Mouse (Mus musculus): ENCODE results near the gene Eml5. TPM values are rescaled to one million over a fixed set of nuclear protein-coding genes. Genes with fewer than 3 reads are reported as not detected.

Eml5 gene
- polyA plus RNA-seq, 1 experiment from 2014 or later = 5.1 TPM

DNA sequence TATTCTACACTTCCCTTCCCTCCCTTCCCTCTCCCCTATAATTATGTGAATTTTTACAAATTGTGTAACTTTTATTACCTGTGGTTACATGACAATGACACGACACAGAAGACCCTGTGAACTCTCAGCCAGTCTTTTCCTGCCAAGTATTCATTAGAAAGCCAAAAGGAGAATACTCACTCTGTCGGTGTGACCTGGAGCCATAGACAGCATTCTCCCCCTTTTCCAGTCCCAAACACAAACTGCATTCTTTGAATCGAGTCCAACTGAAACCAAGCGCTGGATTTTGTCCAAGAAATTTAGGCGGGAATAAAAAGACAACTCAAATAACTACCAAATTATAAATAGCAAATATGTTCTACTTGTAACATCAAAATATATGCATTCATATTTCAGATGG lies 19.5 kb downstream of the Eml5 start:
- Histone ChIP-seq H3K27ac (no peak overlapping the region), H3K27me3 (no peaks in the 10 kb centered on the region), H3K4me3 (no peak overlapping the region), H3K36me3 (no peaks in the 10 kb centered on the region), H3K9ac (no peak overlapping the region), H3K4me2 (replicated peaks) (no peak overlapping the region), H3K4me1 (no peaks in the 10 kb centered on the region), H3K9me3 (no peaks in the 10 kb centered on the region)
- ATAC-seq (ENCODE audit: insufficient number of reproducible peaks, insufficient read depth, low FRiP score, low TSS enrichment) = no peak
- 68% methylated on average over 5 of the region's 5 CpGs for WGBS

GRCm38 (mm10) chr12:98878693-98879092 lies 22.6 kb downstream of the Eml5 start:
- ATAC-seq (ENCODE audit: insufficient number of reproducible peaks, insufficient read depth, low FRiP score, low TSS enrichment) = no peak
- 65% methylated on average over 1 of the region's 1 CpGs for WGBS
- Histone ChIP-seq H3K9ac (no peak overlapping the region), H3K4me2 (replicated peaks) (no peak overlapping the region), H3K4me1 (no peaks in the 10 kb centered on the region), H3K9me3 (no peaks in the 10 kb centered on the region), H3K4me3 (no peak overlapping the region), H3K27me3 (no peaks in the 10 kb centered on the region), H3K36me3 (no peaks in the 10 kb centered on the region), H3K27ac (no peak overlapping the region)

DNA sequence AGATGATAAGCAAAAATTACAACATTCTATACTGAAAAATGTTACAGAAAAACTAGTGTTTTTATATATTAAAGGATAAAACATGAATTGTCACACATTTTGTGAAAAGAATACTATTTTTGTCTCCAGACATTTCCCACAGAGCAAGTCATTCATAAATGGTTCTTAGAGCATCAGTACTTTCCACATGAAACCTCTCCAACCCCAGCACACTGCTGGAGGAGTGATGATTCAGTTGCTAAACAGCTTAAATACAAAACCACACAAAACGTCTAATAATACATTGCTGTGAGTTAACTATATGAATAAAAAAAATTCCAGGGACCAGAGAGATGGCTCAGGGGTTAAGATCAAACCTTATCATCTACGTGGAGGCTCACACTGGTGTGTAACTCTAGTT lies 26.1 kb downstream of the Eml5 start:
- Histone ChIP-seq H3K9ac (no peak overlapping the region), H3K36me3 (no peaks in the 10 kb centered on the region), H3K27me3 (no peaks in the 10 kb centered on the region), H3K9me3 (no peaks in the 10 kb centered on the region), H3K4me1 (no peaks in the 10 kb centered on the region), H3K27ac (no peak overlapping the region), H3K4me3 (no peak overlapping the region), H3K4me2 (replicated peaks) (no peak overlapping the region)
- WGBS = 61% methylated on average over 2 of the region's 2 CpGs
- no peak for ATAC-seq (ENCODE audit: insufficient number of reproducible peaks, insufficient read depth, low FRiP score, low TSS enrichment)

- ATAC-seq (ENCODE audit: insufficient number of reproducible peaks, insufficient read depth, low FRiP score, low TSS enrichment) = no peak
- WGBS = 90% methylated on average over 10 of the region's 10 CpGs
- no peak overlapping the region for H3K4me2 ChIP-seq (replicated peaks)
- no peaks in the 10 kb centered on the region for H3K27me3 ChIP-seq
- no peak overlapping the region for H3K9ac ChIP-seq
- no peaks in the 10 kb centered on the region for H3K9me3 ChIP-seq
- no peaks in the 10 kb centered on the region for H3K4me1 ChIP-seq
- H3K27ac ChIP-seq = no peak overlapping the region
- H3K36me3 ChIP-seq = no peaks in the 10 kb centered on the region
- H3K4me3 ChIP-seq = no peak overlapping the region
Measured at GRCm38 (mm10) chr12:98872836-98873235, 28.4 kb downstream of the Eml5 start.

- H3K27me3 ChIP-seq = no peaks in the 10 kb centered on the region
- no peak overlapping the region for H3K4me2 ChIP-seq (replicated peaks)
- ATAC-seq (ENCODE audit: insufficient number of reproducible peaks, insufficient read depth, low FRiP score, low TSS enrichment) = no peak
- H3K9ac ChIP-seq = no peak overlapping the region
- 80% methylated on average over 4 of the region's 4 CpGs for WGBS
- no peaks in the 10 kb centered on the region for H3K4me1 ChIP-seq
- H3K9me3 ChIP-seq = no peaks in the 10 kb centered on the region
- no peaks in the 10 kb centered on the region for H3K36me3 ChIP-seq
- no peak overlapping the region for H3K27ac ChIP-seq
- no peak overlapping the region for H3K4me3 ChIP-seq
Measured at GRCm38 (mm10) chr12:98863436-98863835, 37.8 kb downstream of the Eml5 start.

DNA sequence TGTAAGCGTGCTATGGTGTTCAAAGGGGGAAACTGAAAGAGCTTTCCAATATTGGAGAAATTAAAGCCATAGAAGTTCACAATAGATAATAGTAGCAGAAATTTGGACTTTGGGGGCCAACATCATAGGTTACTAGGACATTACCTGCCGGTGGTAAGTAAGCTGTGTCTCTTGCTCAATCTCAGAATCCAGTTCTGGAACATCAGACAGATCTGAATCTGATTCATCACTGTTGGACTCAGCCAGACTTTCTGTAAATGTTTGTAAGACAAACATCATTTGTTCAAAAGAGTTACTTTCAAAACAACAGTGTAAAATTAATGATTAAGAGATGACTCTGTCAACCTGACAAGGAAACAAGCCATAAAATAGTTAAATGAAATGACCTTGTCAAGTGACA lies 41.0 kb downstream of the Eml5 start:
- 88% methylated on average over 2 of the region's 2 CpGs for WGBS
- H3K4me2 ChIP-seq (replicated peaks) = no peak overlapping the region
- H3K27ac ChIP-seq = no peak overlapping the region
- H3K4me3 ChIP-seq = no peak overlapping the region
- no peaks in the 10 kb centered on the region for H3K4me1 ChIP-seq
- no peak overlapping the region for H3K9ac ChIP-seq
- ATAC-seq (ENCODE audit: insufficient number of reproducible peaks, insufficient read depth, low FRiP score, low TSS enrichment) = no peak
- no peaks in the 10 kb centered on the region for H3K36me3 ChIP-seq
- H3K9me3 ChIP-seq = no peaks in the 10 kb centered on the region
- H3K27me3 ChIP-seq = no peaks in the 10 kb centered on the region

DNA sequence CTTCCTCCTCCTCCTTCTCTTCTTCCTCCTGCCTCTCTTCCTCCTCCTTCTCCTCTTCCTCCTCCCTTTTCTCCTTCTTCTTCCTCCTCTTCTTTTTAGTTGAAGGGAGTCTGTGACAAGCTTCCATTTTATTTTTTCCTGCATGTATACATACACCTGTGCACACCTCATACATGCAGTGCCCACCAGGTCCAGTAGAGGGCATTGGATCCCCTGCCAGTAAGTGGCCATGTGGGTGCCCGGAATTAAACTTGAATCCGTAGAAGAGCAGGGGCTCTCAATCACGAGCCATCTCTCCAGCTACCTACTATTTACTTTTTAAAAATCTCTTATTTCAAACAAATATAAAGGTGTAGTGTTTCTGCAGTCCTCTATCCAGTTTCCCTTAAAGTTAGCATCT lies 50.5 kb downstream of the Eml5 start:
- H3K9me3 ChIP-seq = no peaks in the 10 kb centered on the region
- no peaks in the 10 kb centered on the region for H3K4me1 ChIP-seq
- H3K4me3 ChIP-seq = no peak overlapping the region
- no peak overlapping the region for H3K9ac ChIP-seq
- H3K27me3 ChIP-seq = no peaks in the 10 kb centered on the region
- H3K27ac ChIP-seq = no peak overlapping the region
- no peak for ATAC-seq (ENCODE audit: insufficient number of reproducible peaks, insufficient read depth, low FRiP score, low TSS enrichment)
- H3K4me2 ChIP-seq (replicated peaks) = no peak overlapping the region
- H3K36me3 ChIP-seq = no peaks in the 10 kb centered on the region
- 18% methylated on average over 3 of the region's 3 CpGs for WGBS

GRCm38 (mm10) chr12:98844774-98845173 lies 56.5 kb downstream of the Eml5 start:
- no peak for ATAC-seq (ENCODE audit: insufficient number of reproducible peaks, insufficient read depth, low FRiP score, low TSS enrichment)
- no peaks in the 10 kb centered on the region for H3K36me3 ChIP-seq
- no peak overlapping the region for H3K4me2 ChIP-seq (replicated peaks)
- H3K4me1 ChIP-seq = no peaks in the 10 kb centered on the region
- no peak overlapping the region for H3K4me3 ChIP-seq
- H3K27ac ChIP-seq = no peak overlapping the region
- H3K27me3 ChIP-seq = no peaks in the 10 kb centered on the region
- H3K9me3 ChIP-seq = no peaks in the 10 kb centered on the region
- H3K9ac ChIP-seq = no peak overlapping the region
- 97% methylated on average over 3 of the region's 3 CpGs for WGBS

DNA sequence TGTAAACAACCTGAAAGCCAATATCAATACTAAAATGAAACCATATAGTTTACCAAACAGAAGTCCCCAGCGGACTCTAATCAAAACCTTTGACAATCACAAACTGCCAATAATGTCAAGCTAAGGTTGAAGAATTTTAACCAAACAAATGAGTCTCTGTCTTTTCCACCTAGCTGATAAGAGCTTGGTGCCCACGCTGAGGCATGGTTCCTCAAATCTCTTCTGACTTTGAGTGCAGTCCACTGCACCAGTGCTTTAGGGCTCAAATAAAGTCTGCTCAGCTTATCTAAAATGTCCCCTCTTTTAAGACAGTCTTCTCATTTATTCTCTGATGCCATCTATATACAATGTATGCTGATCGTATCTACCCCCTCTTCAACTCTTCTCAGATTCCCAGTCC lies 61.1 kb downstream of the Eml5 start:
- no peak for ATAC-seq (ENCODE audit: insufficient number of reproducible peaks, insufficient read depth, low FRiP score, low TSS enrichment)

GRCm38 (mm10) chr12:98837940-98838339 lies 63.3 kb downstream of the Eml5 start:
- Histone ChIP-seq H3K27me3 (no peaks in the 10 kb centered on the region), H3K4me2 (replicated peaks) (no peak overlapping the region), H3K9ac (no peak overlapping the region), H3K27ac (no peak overlapping the region), H3K9me3 (no peaks in the 10 kb centered on the region), H3K4me3 (no peak overlapping the region), H3K4me1 (no peaks in the 10 kb centered on the region), H3K36me3 (no peaks in the 10 kb centered on the region)
- ATAC-seq (ENCODE audit: insufficient number of reproducible peaks, insufficient read depth, low FRiP score, low TSS enrichment) = no peak
- WGBS = 87% methylated on average over 3 of the region's 3 CpGs

More for the DNA sequence above, 61.1 kb downstream of the Eml5 start:
- H3K4me3 ChIP-seq = no peak overlapping the region
- no peaks in the 10 kb centered on the region for H3K27me3 ChIP-seq
- no peak overlapping the region for H3K4me2 ChIP-seq (replicated peaks)
- 86% methylated on average over 3 of the region's 3 CpGs for WGBS
- H3K27ac ChIP-seq = no peak overlapping the region
- no peaks in the 10 kb centered on the region for H3K4me1 ChIP-seq
- no peaks in the 10 kb centered on the region for H3K9me3 ChIP-seq
- no peak overlapping the region for H3K9ac ChIP-seq
- no peaks in the 10 kb centered on the region for H3K36me3 ChIP-seq

- no peak for ATAC-seq (ENCODE audit: insufficient number of reproducible peaks, insufficient read depth, low FRiP score, low TSS enrichment)
- no peaks in the 10 kb centered on the region; the same call in 1 of the 2 replicates for H3K36me3 ChIP-seq
- no peak overlapping the region for H3K27ac ChIP-seq
- WGBS = 81% methylated on average over 2 of the region's 2 CpGs
- H3K9me3 ChIP-seq = no peaks in the 10 kb centered on the region
- H3K4me1 ChIP-seq = no peaks in the 10 kb centered on the region
- no peak overlapping the region for H3K4me2 ChIP-seq (replicated peaks)
- H3K4me3 ChIP-seq = no peak overlapping the region
- H3K9ac ChIP-seq = no peak overlapping the region
- no peaks in the 10 kb centered on the region for H3K27me3 ChIP-seq
Measured at GRCm38 (mm10) chr12:98835466-98835865, 65.8 kb downstream of the Eml5 start.

DNA sequence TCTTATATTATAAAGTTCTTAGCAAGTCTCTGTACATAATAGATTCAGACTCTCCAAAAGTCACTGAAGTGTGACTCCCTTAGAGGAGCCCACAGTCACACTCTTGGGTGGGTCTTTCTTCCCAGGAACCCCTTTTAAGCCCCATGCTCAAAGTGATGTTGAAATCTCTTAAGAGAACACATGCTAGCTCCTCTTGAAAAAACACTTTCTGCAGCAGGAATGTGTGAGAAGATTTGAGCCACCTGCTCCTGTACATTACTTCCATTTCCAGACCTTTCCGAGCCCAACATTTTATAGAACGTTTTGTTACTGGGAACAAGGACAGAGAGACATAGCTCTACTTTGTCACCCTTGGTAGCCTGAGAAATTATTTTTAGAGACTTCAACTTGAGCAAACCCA lies 66.4 kb downstream of the Eml5 start:
- Histone ChIP-seq H3K4me2 (replicated peaks) (no peak overlapping the region), H3K36me3 (no peaks in the 10 kb centered on the region; the same call in 1 of the 2 replicates), H3K4me1 (no peaks in the 10 kb centered on the region), H3K27ac (no peak overlapping the region), H3K9ac (no peak overlapping the region), H3K9me3 (no peaks in the 10 kb centered on the region), H3K4me3 (no peak overlapping the region), H3K27me3 (no peaks in the 10 kb centered on the region)
- WGBS = 86% methylated on average over 2 of the region's 2 CpGs
- no peak for ATAC-seq (ENCODE audit: insufficient number of reproducible peaks, insufficient read depth, low FRiP score, low TSS enrichment)

DNA sequence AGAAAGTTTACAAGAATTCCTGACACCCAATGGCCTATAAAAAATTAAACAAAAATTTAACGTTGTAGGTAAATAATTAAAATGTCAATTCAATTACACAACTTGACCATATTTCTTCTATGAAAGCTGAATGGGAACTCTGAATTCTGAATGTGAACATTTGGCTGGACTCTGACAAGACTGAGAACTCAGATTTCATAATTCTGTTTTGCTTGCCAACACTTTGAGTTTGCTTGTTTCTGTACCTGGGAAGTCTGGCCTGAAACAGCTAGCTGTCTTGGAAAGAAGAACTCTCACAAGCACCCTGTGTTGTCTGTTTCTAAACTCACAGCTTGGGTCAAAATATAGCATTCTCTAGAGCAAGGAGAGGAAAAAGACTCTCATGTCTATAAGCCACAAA lies 67.4 kb downstream of the Eml5 start:
- H3K27ac ChIP-seq = no peak overlapping the region
- H3K4me3 ChIP-seq = no peak overlapping the region
- no peak overlapping the region for H3K4me2 ChIP-seq (replicated peaks)
- 80% methylated on average over 1 of the region's 1 CpGs for WGBS
- no peaks in the 10 kb centered on the region for H3K4me1 ChIP-seq
- H3K36me3 ChIP-seq = no peaks in the 10 kb centered on the region; the same call in 1 of the 2 replicates
- no peak for ATAC-seq (ENCODE audit: insufficient number of reproducible peaks, insufficient read depth, low FRiP score, low TSS enrichment)
- no peaks in the 10 kb centered on the region for H3K9me3 ChIP-seq
- no peaks in the 10 kb centered on the region for H3K27me3 ChIP-seq
- H3K9ac ChIP-seq = no peak overlapping the region
